Mouse (Mus musculus) stomach, postnatal 0 days (tissue): ENCODE data around the gene Alox5.

Experiments used
- CTCF ChIP-seq: IDR thresholded peaks from 2 replicates; pipeline ENCODE4 v1.5.1; 2016; ENCODE audit warnings: antibody characterized with exemption, low read depth, mild to moderate bottlenecking, moderate library complexity
- EP300 ChIP-seq: optimal IDR thresholded peaks from 2 replicates; pipeline ENCODE3; 2016; ENCODE audit warnings: antibody characterized with exemption

GRCm38 (mm10) chr6:116388068-116388467 is 72.9 kb downstream of the Alox5 start:
- TF ChIP-seq EP300 (no peak), CTCF (no peak)
